Mouse (Mus musculus) hindbrain, postnatal 0 days (tissue): ENCODE measurements around the gene Asic3. TPM values are rescaled to one million over a fixed set of nuclear protein-coding genes. Genes with fewer than 3 reads are reported as not detected.

Experiments
- ATAC-seq: fragments of 200-750 bp; cut with Nextera tagmentation; 2 replicates; pipeline ENCODE4 v1.8.0; 2017; ENCODE audit warnings: mild to moderate bottlenecking, moderate TSS enrichment, moderate library complexity
- DNase-seq: peaks from one replicate; pipeline ENCODE4 v3.0.0-alpha.2; 2015; ENCODE audit warnings: low spot score
- H3K27ac ChIP-seq: fragments of 300-500 bp; sonication (generic); 2 replicates; pipeline ENCODE4 v1.5.1; 2014; ENCODE audit warnings: mild to moderate bottlenecking
- H3K27me3 ChIP-seq: fragments of 300-500 bp; sonication (generic); 2 replicates; pipeline ENCODE4 v1.6.1; 2014; ENCODE audit warnings: low read length, mixed read lengths; ENCODE audit not compliant: insufficient read depth
- H3K36me3 ChIP-seq: fragments of 300-500 bp; sonication (generic); 2 replicates; pipeline ENCODE4 v1.6.1; 2014; ENCODE audit warnings: low read length, mixed read lengths; ENCODE audit not compliant: insufficient read depth
- H3K4me1 ChIP-seq: fragments of 300-500 bp; sonication (generic); 2 replicates; pipeline ENCODE4 v1.6.1; 2014; ENCODE audit warnings: antibody characterized with exemption, low read length, mixed read lengths; ENCODE audit not compliant: insufficient read depth
- H3K4me2 ChIP-seq: fragments of 300-500 bp; sonication (generic); 2 replicates; pipeline ENCODE4 v1.6.1; 2014; ENCODE audit warnings: low read depth, mild to moderate bottlenecking, low read length, moderate library complexity, mixed read lengths
- H3K4me3 ChIP-seq: fragments of 300-500 bp; sonication (generic); 2 replicates; pipeline ENCODE4 v1.5.1; 2014; ENCODE audit warnings: low read length
- H3K9ac ChIP-seq: fragments of 300-500 bp; sonication (generic); replicated peaks from 2 replicates; pipeline ENCODE4 v1.6.1; 2014; ENCODE audit warnings: mild to moderate bottlenecking, low read length, moderate library complexity, mixed read lengths
- H3K9me3 ChIP-seq: fragments of 300-500 bp; sonication (generic); 2 replicates; pipeline ENCODE4 v1.6.1; 2016; ENCODE audit warnings: low read length, mixed read lengths
- CTCF ChIP-seq: IDR thresholded peaks from 2 replicates; pipeline ENCODE4 v1.5.1; 2016; ENCODE audit warnings: antibody characterized with exemption, control low read depth, low read depth
- WGBS: fragments of 180-500 bp; shearing (Covaris S2); extraction: QIAGEN DNeasy Blood & Tissue Kit; methylation state at CpG from one replicate; pipeline ENCODE4 v1.1.7; 2014; 5-methylcytosine and 5-hydroxymethylcytosine counted together
- polyA plus RNA-seq: library from polyadenylated mRNA; unstranded; fragments of >200 nt; fragmentation: Nextera tagmentation; extraction: Ambion mirVana; gene quantifications from 2 replicates; pipeline ENCODE4 v1.2.1, GENCODE M21; 2015
- total RNA-seq: library from RNA; depleted of rRNA; stranded (reverse); fragments of >200 nt; gene quantifications from 2 replicates; pipeline ENCODE4 v1.2.3, GENCODE M21; 2014; rRNA removed

Gene Asic3
- total RNA-seq (0.37 and 1.9 TPM in 2 replicates), polyA plus RNA-seq (0.58 and 1.3 TPM in 2 replicates)

DNA sequence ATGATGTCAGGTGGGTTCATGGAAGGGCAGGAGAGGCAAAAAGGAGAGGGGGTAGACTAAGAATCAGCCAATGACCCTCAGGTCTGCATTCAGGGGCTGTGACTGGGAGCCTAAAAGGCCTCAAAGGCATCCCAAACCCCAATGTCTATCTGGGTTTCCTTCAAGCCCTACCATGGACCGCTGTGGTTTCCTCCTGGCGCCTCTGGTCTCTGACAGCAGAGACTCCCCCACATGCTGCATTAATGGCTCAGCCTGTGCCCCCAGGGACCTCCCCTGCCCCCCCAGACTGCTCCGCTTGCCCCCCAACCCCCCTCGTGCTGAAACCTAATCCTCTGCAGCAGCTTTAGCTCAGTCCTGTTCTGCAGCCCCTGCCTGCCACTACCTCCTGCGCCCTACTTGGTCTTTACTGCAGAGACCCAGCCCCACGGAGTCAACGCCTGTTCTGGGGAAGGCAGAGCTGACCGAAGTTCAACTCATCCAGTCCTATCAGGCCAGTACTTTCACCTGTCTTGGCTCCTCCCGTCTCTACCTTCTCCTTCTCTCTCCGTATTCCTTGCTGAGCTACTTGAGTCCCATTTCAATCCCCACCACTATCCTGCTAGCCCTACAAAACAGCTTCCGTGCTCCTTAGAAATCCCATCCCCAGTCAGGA, at the start of gene Asic3:
Gene Asic3 (plus strand): TSS at position 351 of the 652 bp plus-strand sequence.
- Histone ChIP-seq H3K4me1 (peaks cover 8% of the 10 kb centered on the region), H3K36me3 (no peaks in the 10 kb centered on the region), H3K27me3 (no peaks in the 10 kb centered on the region), H3K4me2 (no peak within 1 kb of the TSS), H3K4me3 (no peak within 1 kb of the TSS), H3K27ac (no peak within 1 kb of the TSS), H3K9me3 (no peaks in the 10 kb centered on the region), H3K9ac (no peak within 1 kb of the TSS)
- TF ChIP-seq CTCF = no peak
- 54% methylated on average over 11 of the region's 11 CpGs for WGBS
- DNase-seq = no peak
- ATAC-seq = no peak

- no peaks in the 10 kb centered on the region for H3K36me3 ChIP-seq
- H3K27me3 ChIP-seq = no peaks in the 10 kb centered on the region
- H3K4me2 ChIP-seq = no peak overlapping the region
- DNase-seq = no peak
- no peak overlapping the region for H3K4me3 ChIP-seq
- WGBS = 87% methylated on average over 2 of the region's 2 CpGs
- H3K9ac ChIP-seq = no peak overlapping the region
- ATAC-seq = no peak
- TF ChIP-seq CTCF = no peak
- H3K9me3 ChIP-seq = no peaks in the 10 kb centered on the region
- no peak overlapping the region for H3K27ac ChIP-seq
- no peaks in the 10 kb centered on the region for H3K4me1 ChIP-seq
Measured at GRCm38 (mm10) chr5:24363467-24363866, 49.7 kb upstream of the Asic3 start.

DNA sequence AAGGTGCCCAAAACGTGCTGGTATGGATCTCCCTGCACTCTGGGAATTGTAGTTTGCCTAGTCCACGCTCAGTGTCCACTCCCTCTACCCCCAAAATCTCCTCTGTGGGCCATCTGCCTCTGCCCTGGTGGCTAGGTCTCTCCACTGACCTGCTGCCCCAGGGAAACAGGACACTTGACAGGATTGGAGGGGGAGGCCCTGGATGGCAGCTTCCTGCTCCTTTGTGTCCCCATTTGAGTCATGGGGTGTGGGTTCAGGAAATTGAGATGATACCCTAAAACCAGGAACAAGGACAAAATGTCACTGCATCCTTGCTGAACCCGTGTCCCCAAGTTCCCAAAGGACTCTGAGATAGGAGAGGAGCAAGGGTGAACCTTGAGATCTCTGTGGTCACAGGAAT, 49.1 kb upstream of the Asic3 start:
- no peaks in the 10 kb centered on the region for H3K36me3 ChIP-seq
- no peak for ATAC-seq
- DNase-seq = no peak
- no peak overlapping the region for H3K4me3 ChIP-seq
- no peaks in the 10 kb centered on the region for H3K4me1 ChIP-seq
- no peaks in the 10 kb centered on the region for H3K27me3 ChIP-seq
- H3K27ac ChIP-seq = no peak overlapping the region
- H3K9ac ChIP-seq = no peak overlapping the region
- no peak for TF ChIP-seq CTCF
- H3K9me3 ChIP-seq = no peaks in the 10 kb centered on the region
- 67% methylated on average over 3 of the region's 3 CpGs for WGBS
- H3K4me2 ChIP-seq = no peak overlapping the region

DNA sequence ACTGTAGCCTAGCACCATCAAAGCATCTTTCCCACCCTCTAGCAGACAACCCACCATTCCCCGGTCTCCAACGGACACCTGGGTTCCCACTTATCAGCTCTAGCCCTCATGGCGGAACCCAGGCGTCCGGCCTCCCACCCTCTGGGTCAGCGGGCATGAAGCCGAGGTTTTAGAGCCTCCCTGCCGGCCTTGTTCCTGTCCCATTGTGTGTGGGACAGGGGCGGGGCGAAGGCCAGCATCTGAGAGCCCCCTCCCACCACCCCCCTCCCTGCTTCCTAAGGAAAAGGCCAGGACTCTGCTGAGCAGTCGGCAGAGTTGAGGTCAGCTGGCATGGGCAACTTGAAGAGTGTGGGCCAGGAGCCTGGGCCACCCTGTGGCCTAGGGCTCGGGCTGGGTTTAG, 48.7 kb upstream of the Asic3 start, which contains the start of gene Nos3:
Gene Nos3 (plus strand): TSS at position 303 of the 400 bp plus-strand sequence.
- Histone ChIP-seq H3K4me3 (0 out of 2 replicates have a peak within 1 kb of the TSS, but pooled peaks have one; percentile 7), H3K27ac (no peak within 1 kb of the TSS), H3K4me2 (0 out of 2 replicates have a peak within 1 kb of the TSS, but pooled peaks have one; percentile 10), H3K9ac (no peak within 1 kb of the TSS), H3K27me3 (no peaks in the 10 kb centered on the region), H3K4me1 (no peaks in the 10 kb centered on the region), H3K9me3 (no peaks in the 10 kb centered on the region), H3K36me3 (no peaks in the 10 kb centered on the region)
- 28% methylated on average over 12 of the region's 12 CpGs for WGBS
- ATAC-seq (no peak), DNase-seq (no peak)
- no peak for TF ChIP-seq CTCF

- Histone ChIP-seq H3K9ac (no peak overlapping the region), H3K9me3 (no peaks in the 10 kb centered on the region), H3K36me3 (no peaks in the 10 kb centered on the region), H3K4me2 (no peak overlapping the region), H3K4me1 (no peaks in the 10 kb centered on the region), H3K27ac (no peak overlapping the region), H3K4me3 (0 out of 2 replicates have a peak overlapping the region, but pooled peaks have one; percentile 7), H3K27me3 (no peaks in the 10 kb centered on the region)
- ATAC-seq (no peak), DNase-seq (no peak)
- TF ChIP-seq CTCF = no peak
- WGBS = 83% methylated on average over 10 of the region's 10 CpGs
Measured at GRCm38 (mm10) chr5:24364963-24365362, 48.2 kb upstream of the Asic3 start.

- TF ChIP-seq CTCF = no peak
- no peak for ATAC-seq
- H3K4me2 ChIP-seq = 0 out of 2 replicates have a peak overlapping the region, but pooled peaks have one; percentile 10
- no peak for DNase-seq
- no peaks in the 10 kb centered on the region for H3K36me3 ChIP-seq
- no peak overlapping the region for H3K4me3 ChIP-seq
- no peak overlapping the region for H3K9ac ChIP-seq
- H3K27ac ChIP-seq = no peak overlapping the region
- no peaks in the 10 kb centered on the region for H3K4me1 ChIP-seq
- H3K27me3 ChIP-seq = no peaks in the 10 kb centered on the region
- H3K9me3 ChIP-seq = no peaks in the 10 kb centered on the region
- WGBS = 47% methylated on average over 5 of the region's 5 CpGs
Measured at GRCm38 (mm10) chr5:24365528-24365927, 47.7 kb upstream of the Asic3 start.

GRCm38 (mm10) chr5:24366426-24366825, 46.8 kb upstream of the Asic3 start:
- ATAC-seq (no peak), DNase-seq (no peak)
- Histone ChIP-seq H3K27me3 (no peaks in the 10 kb centered on the region), H3K36me3 (no peaks in the 10 kb centered on the region), H3K4me1 (no peaks in the 10 kb centered on the region), H3K27ac (no peak overlapping the region), H3K4me2 (0 out of 2 replicates have a peak overlapping the region, but pooled peaks have one; percentile 10), H3K9me3 (no peaks in the 10 kb centered on the region), H3K4me3 (no peak overlapping the region), H3K9ac (no peak overlapping the region)
- 81% methylated on average over 9 of the region's 9 CpGs for WGBS
- no peak for TF ChIP-seq CTCF
